Mouse (Mus musculus): ENCODE data around the gene Blmh.

DNA sequence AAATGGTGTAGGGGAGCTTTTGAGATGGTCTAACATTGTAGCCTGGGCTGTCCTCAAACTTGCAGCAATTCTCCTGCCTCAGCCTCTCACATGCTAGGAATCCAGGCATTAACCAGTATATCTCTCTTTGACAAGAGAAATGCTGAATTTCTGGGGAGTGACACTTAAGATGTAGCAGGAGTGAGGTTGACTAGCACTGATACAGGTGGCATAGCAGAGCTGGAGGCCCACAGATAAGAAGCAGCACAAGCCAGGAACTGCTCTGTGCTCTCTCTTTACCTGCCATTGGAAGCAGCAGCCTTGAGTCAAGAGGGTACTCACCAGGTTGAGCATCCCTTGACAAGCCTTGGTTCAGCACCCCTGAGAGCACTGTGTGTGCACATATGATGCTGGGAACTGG is 59.6 kb downstream of the Blmh start:
- TF ChIP-seq CTCF (IDR thresholded peaks at IDR 0.05; ENCODE audit: insufficient read depth, low read depth, low read length) = no peak
- TF ChIP-seq POLR2A (IDR thresholded peaks at IDR 0.05; ENCODE audit: insufficient read depth, low read depth, low read length) = no peak
